Mouse (Mus musculus) C2C12 (cell line): ENCODE results near the gene Tmigd1.

Experiments used
- CTCF ChIP-seq: IDR thresholded peaks from one replicate; pipeline ENCODE4 v1.5.1; 2011; ENCODE audit not compliant: control insufficient read depth, insufficient read depth, insufficient read length
- MYOD1 ChIP-seq: IDR thresholded peaks from one replicate; pipeline ENCODE4 v1.6.1; 2011; ENCODE audit warnings: low read depth; ENCODE audit not compliant: control insufficient read depth, insufficient read length

GRCm38 (mm10) chr11:76891171-76891570 lies 10.8 kb upstream of the Tmigd1 start:
- TF ChIP-seq MYOD1 = no peak
- TF ChIP-seq CTCF = no peak
